Mouse (Mus musculus) erythroblast, embryonic 14.5 days (primary cell): Measurements from ENCODE around the gene Slc25a45.

Experiments used
- GATA1 ChIP-seq: IDR thresholded peaks from 2 replicates; pipeline ENCODE4 v1.6.1; 2012; ENCODE audit warnings: low read length, inconsistent platforms, mixed read lengths
- TAL1 ChIP-seq: IDR thresholded peaks from 3 replicates; pipeline ENCODE4 v1.6.1; 2012; ENCODE audit warnings: low read length, inconsistent platforms, mixed read lengths

GRCm38 (mm10) chr19:5832326-5832725 lies 45.3 kb upstream of the Slc25a45 start:
- no peak for TF ChIP-seq TAL1
- TF ChIP-seq GATA1, result no peak
